Mouse (Mus musculus) lung, postnatal 10 days (tissue): ENCODE measurements around the gene Wnk2.

Experiments used
- DNase-seq: peaks from one replicate; pipeline ENCODE4 v3.0.0; 2021

Wnk2 gene

DNA sequence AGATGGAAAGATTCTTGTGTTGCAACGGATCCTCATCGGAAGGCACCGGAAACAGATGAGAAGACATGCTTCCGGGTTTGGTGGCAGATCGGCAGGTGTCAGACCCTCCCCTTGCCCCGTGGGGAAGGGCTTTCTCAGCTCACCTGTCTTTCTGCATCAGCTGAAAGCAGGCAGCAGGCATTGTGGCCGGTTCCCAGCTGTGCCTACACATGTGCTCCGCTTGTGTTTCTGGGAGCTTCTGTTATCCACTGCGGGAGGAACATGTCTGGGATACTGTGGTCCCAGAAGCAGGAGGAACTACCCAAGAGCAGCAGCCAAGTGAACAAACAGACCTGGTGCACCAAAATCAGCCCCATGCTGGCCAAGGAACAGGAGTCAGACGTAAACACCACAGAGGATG is 27.7 kb upstream of the Wnk2 start:
- DNase-seq = no peak

DNA sequence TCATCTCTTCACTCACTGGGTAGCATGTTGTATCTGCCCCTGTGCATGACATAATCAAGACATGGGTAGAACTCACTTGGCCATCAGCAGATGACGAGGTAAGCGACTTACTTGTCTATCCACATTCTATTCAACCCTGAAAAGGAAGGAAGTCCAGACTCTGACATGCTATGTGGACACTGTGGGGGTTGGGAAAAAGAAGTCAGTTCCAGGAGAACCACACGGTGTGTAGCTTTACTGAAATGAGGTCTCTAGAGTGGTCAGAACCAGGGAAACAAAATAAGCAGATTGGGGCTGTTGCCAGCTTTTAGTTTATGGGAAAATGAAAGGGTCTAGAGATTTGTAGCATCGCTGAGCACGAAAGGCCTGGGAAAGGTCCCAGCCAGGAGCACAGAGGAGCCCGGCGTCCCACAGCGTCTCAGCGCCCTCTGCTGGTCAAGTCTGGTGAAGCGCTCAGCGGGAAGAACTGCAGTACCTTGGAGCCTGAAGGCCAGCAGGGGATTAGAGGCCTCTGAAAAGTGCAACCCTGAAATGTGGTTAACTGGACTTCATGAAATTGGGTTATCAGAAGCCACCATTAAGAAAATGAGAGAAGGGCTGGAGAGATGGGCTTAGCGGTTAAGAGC is 25.3 kb upstream of the Wnk2 start:
- DNase-seq = peak; percentile 93

GRCm38 (mm10) chr13:49172335-49172734 is 24.5 kb upstream of the Wnk2 start:
- DNase-seq = no peak

DNA sequence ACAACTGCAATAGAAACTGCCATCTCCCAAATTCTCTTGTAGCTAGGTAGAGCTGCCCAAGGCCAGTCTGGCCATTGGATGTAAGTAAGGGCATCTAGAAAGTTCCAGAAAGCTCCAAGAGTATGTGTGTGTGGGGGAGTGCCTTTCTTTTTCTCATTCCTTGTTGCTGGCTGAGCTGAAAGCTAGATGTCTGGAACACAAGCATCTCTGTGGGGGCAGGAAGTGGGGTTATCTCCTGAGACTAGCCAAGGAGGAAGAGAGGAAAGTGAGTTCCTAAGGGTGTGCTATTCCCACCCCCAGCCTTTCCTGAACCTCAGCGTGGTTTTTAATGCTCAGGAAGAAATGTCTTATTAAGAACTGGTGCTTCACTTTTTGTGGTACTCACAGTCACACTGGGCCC is 23.9 kb upstream of the Wnk2 start:
- no peak for DNase-seq

GRCm38 (mm10) chr13:49170623-49171022 is 22.8 kb upstream of the Wnk2 start:
- DNase-seq = no peak

GRCm38 (mm10) chr13:49169448-49170207 is 21.8 kb upstream of the Wnk2 start:
- DNase-seq = peak; percentile 93

DNA sequence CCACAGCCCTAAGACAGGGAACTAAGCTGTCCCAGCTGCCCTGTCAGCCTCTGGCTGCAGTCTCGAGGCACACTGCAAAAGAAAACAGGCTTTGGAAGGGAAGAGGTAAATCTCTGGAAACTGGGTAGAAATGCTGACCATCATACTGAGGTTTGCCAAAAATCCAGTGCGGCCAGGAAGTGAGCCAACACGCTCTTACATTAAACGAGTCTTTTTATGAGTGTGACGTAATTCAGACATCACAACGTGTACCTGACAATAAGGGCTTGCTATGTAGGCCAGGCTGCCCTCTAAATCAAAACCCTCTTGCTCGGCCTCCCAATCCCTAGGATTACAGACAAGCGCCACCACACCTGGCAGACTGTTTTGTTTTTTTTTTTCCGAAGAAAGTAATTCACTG is 19.3 kb upstream of the Wnk2 start:
- DNase-seq = no peak

DNA sequence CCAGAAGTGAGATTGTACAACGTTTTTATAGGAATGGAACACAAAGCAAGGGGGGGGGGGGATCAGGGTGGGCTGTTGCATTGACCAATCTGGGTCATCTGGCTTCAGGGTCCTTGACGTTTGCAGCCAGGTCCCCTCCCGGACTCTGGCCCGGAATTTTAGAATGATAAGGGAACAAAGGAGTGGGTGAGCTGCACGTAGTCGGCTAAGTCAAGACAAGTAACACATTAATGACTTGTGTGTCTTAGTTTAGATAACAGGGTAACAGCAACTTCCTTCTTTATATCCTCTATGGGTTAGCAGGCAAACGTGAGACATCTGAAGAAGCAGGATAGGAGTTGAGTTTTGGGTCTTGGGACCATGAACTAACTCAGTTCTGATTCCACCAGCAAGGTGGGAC is 15.8 kb upstream of the Wnk2 start:
- no peak for DNase-seq

DNA sequence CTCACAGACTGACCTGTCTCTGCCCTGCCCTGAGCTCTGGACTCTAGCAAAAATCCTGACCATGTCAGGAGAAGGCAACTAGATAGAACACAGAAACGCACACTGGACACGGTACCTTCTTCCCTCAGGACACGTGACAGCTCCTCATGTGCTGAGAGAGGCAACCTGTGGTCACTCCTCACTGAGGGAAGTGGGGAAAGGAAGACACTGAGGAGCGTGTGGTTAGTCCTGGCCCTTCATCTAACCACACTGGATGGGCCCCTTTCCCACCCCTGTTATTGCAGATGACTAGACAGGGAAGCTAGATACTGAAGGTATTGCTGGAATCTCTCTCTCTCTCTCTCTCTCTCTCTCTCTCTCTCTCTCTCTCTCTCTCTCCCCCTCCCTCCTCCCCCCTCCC is 14.9 kb upstream of the Wnk2 start:
- DNase-seq = no peak

DNA sequence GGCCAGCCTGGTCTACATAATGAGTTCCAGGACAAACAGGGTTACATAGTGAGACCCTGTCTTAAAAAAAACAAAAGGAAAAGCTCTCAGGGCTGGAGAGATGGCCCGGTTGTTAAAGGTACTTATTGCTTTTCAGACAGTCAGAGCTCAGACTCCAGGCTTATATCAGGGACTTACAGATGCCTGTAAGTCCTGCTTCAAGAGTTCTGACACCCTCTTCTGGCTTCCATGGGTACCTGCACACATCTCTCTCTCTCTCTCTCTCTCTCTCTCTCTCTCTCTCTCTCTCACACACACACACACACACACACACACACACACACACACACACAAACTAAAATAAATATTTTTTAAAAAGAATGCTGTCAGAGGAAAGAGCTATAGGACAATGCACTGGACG is 13.4 kb upstream of the Wnk2 start:
- DNase-seq = no peak

- DNase-seq = no peak
Observed at GRCm38 (mm10) chr13:49158040-49158713, 10.4 kb upstream of the Wnk2 start.

GRCm38 (mm10) chr13:49156645-49157044 is 8.8 kb upstream of the Wnk2 start:
- no peak for DNase-seq

DNA sequence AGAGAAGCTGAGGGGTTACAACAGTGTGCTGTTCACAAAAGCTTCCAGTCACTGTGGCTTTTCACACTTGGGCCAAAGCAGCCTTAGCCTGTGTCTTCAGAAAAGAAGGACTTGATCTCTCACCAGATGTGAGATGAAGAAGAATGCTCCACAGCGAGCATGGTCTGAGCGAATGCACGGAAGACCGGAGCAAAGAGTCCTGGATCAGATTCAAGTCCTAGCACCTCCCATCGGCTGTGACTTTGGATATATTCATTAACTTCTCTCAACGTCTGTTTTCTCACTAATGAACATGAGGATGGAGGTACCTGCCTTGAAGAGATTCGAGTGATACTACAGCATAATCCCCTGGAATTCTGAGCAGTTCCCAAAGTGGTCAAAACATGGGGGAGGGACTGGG is 6.8 kb upstream of the Wnk2 start:
- DNase-seq = no peak

GRCm38 (mm10) chr13:49154028-49154427 is 6.2 kb upstream of the Wnk2 start:
- no peak for DNase-seq

- DNase-seq = no peak
Observed at GRCm38 (mm10) chr13:49148687-49149086, 873 bp upstream of the Wnk2 start.

- no peak for DNase-seq
Observed at GRCm38 (mm10) chr13:49147007-49147857, 582 bp downstream of the Wnk2 start.

DNA sequence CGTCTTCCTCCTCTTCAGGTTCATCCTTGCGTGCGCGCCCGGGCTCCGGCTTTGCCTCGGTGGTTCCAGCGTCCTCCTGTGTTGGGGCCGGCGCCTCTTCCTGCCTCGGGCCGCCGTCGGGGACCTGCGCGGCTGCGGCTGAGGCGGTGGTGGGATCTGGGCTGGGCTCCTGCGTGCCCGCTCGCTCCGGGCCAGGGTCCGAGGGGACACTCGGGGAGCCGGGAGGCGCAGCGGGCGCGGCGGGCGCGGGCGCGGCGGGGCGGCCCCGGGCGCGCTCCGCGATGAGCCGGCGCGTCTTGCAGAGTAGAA is 1.2 kb downstream of the Wnk2 start:
- DNase-seq = no peak

DNA sequence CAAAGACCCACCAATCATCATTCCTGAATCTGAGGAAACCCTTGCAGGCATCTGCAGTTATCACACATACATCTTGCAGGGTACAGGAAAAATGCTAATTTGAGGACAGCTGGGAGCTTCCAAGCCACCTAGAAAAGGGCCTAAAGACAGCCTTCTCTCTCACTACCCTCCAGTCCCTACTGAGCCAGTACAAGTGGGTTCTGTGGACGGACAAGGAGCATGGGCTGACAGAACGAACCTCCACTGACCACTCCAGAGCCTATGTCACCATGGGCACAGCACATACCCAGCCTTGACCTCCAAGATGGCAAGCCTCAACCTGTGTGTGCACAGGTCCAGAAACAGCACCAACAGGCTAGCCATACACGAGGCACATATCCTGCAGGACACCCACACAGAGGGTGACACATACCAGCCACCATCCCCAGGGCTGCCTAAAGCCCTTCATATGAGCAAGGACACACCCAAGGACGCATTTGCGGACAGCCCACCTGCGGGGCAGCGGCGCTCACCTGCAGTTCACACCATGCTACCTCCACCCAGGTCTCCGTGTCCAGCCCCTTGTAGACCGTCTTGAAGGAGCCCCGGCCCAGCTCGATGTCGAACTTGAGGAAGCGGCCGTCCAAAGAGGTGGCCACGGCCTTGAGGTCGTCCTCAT is 1.6 kb downstream of the Wnk2 start:
- no peak for DNase-seq

DNA sequence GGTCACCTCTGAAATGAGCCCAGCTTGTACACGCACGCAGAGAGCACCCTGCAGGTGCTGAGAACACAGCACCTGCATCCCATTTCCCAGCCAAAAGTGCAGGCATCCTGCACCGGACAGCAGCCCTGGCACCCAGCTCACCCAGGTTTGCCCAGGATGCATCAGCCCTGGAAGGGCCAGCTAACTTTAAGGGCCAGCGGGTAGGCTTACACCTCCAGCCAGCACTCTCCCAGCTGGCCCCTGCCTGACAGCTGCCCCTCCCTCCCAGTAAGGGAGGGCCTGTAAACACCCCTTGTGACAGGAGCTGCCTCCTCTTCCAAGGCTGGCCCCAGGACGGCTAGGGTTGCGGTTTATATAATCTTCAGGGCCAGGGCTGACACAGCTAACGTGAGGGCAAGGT is 2.4 kb downstream of the Wnk2 start:
- DNase-seq = no peak

- no peak for DNase-seq
Observed at GRCm38 (mm10) chr13:49144451-49144850, 3.4 kb downstream of the Wnk2 start.

- DNase-seq = no peak
Observed at GRCm38 (mm10) chr13:49143323-49143722, 4.5 kb downstream of the Wnk2 start.

- no peak for DNase-seq
Observed at GRCm38 (mm10) chr13:49142396-49142795, 5.4 kb downstream of the Wnk2 start.

DNA sequence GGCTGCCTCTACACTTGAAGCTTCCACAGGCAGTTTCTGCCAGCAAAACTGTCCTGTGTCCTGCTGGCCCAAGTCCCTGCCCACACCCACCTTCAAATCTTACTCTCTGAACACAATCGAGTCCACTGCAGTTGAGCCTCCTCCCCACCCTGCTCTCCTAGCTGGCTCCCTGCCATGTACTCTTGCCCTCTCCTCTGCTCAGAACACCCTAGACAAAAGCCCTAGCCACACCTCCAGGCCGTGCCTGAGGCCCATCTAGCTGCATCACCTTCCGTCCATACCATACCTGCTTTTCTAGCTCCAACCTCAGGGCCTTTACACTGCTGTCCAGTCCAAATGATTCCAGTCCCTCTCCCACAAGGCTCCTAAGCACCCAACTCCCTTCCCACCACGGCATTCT is 7.2 kb downstream of the Wnk2 start:
- DNase-seq = peak; percentile 28
